Mouse (Mus musculus): ENCODE measurements around the gene Gm49425.

The Gm49425 gene

GRCm38 (mm10) chr15:101491431-101491830, 25.6 kb downstream of the Gm49425 start, which contains the start of gene Krt83:
Krt83 (minus strand) TSS chr15:101491512.
- no peak for DNase-seq (ENCODE audit: low read depth, low spot score)

DNA sequence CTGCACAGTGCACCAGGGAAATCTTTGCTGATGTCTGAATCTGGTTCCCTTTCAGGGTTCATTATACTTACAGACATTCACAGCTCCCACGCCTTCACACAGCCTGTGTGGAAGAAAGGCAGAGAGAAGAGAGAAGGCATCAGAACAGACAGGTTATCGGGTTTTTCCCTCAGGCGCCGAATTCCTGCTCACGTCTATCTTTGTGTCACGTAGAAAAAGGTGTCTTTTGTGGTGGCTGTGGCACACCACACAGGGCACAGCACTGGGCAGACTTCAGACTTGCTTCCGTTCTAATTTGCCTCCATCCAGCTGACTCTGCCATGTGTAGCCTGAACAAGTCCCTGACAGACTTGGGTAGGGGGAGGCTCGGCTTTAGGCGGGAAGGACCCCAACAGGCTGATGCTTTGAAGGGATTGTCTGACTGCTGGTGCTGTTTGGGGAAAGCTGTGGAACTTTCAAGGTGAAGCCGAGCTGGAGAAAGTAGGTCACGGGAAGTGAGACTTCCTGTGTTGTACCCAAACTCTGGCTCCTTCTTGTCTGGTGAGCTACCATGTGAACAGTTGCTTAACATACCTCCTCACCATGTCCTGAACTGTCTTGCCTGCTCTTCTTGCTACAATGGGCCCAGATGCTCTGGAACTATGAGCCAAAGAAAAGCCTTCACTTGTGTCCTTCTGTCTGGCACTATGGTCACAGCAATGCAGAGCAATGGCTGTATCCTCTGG, 31.0 kb downstream of the Gm49425 start:
- no peak for DNase-seq (ENCODE audit: low read depth, low spot score)

DNA sequence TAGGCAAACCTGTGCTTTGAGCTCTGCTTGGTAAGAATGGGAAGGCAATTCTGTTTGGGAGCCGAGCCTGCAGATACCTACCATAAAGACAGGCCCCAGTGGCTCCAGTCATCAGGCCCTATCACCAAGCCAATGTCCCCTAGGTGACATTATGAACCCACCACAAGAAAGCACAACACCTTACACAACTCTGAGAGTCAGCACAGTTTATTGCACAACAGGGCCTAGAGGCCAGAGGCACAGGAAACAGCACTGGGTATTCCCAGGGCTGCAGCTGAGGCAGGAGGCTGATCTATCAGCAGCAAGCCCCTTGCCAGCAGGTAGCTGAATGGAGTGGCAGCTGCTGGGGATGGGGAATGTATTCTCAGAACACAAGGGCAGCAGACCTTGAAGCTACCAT, 32.1 kb downstream of the Gm49425 start:
- no peak for DNase-seq (ENCODE audit: low read depth, low spot score)

- DNase-seq (ENCODE audit: low read depth, low spot score): no peak
These were observed 33.4 kb downstream of the Gm49425 start for GRCm38 (mm10) chr15:101483646-101484045.

- no peak for DNase-seq (ENCODE audit: low read depth, low spot score)
These were observed 35.0 kb downstream of the Gm49425 start for GRCm38 (mm10) chr15:101482056-101482455.

DNA sequence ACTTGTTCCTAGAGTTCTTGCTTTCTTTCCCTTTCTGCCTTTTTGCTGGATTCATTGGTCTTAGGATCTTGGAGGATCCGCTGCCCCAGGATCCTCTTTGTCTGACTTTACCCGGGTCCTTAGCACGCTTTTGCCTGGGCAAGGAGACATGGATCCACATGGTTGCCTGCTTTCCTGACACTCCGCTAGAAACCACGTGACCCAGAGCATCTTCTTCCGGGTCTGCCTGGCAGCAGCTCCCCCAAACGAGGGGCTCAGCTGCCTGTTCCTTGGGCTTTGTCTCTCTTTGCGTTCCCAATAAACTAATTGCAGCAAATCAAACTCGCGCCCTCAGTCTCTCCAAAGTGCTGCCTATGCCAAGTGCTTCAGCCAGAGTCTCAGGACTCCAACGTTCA, 37.4 kb downstream of the Gm49425 start:
- no peak for DNase-seq (ENCODE audit: low read depth, low spot score)

GRCm38 (mm10) chr15:101479007-101479665, 37.9 kb downstream of the Gm49425 start:
- no peak for DNase-seq (ENCODE audit: low read depth, low spot score)

- no peak for DNase-seq (ENCODE audit: low read depth, low spot score)
These were observed 44.0 kb downstream of the Gm49425 start, which contains the start of gene Krt86 for GRCm38 (mm10) chr15:101472952-101473528. Krt86 (plus strand) TSS chr15:101473478.

GRCm38 (mm10) chr15:101469093-101469492, 48.0 kb downstream of the Gm49425 start:
- no peak for DNase-seq (ENCODE audit: low read depth, low spot score)
